11 mouse cellular contexts compared by ENCODE assay signal in the genomic region with DNA sequence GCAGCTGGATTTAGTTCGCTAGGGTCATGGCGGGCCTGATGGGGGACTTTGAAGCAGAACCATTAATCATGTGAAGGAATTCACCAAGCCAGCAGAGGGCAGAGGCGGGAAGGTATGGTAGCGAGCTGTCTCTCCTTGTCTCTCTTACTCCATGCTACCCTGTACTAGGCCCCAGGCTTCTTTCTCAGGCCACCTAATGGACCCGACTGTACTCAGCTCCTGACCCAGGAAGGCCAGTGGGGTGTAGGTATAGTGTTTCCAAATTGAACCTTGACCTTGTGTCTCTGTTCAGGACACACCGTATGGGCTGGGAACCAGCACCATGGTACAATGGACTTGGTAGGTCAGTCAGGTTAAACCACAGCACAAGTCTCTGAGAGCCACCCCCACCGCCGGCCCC.
DNase-seq lines count a peak whose midpoint lies in the region; ATAC-seq and TF ChIP-seq lines count a peak whose summit lies in the region.
"Had no signal": no experiment of that assay in that cellular context is flagged by ENCODE, and none has a peak within 500 bp of the region (broad histone marks: within the 10 kb centered on the region; RNA-seq: fewer than 3 reads in every experiment).

No protein-coding gene starts in this region.

- H3K27ac ChIP-seq in hindbrain, postnatal 0 days, result no peak overlapping the region
- H3K27ac ChIP-seq in hindbrain, embryonic 11.5 days (ENCODE audit: low read depth, low read length), result no peak overlapping the region
- no peak overlapping the region for H3K27ac ChIP-seq in neural tube, embryonic 12.5 days
- H3K27ac ChIP-seq in stomach, embryonic 15.5 days, result no peak overlapping the region
- H3K27ac ChIP-seq: embryonic facial prominence, embryonic 13.5 days; macrophage had no signal

- TF ChIP-seq CTCF in hindbrain, postnatal 0 days (IDR thresholded peaks at IDR 0.05; ENCODE audit: low read depth), result peak; percentile 26

- no peaks in the 10 kb centered on the region for H3K4me1 ChIP-seq in hindbrain, postnatal 0 days (ENCODE audit: insufficient read depth, low read length)
- H3K4me1 ChIP-seq in hindbrain, embryonic 11.5 days (replicated peaks; ENCODE audit: control insufficient read depth, insufficient read depth, low read length), result no peaks in the 10 kb centered on the region
- peaks cover 22% of the 10 kb centered on the region for H3K4me1 ChIP-seq in neural tube, embryonic 12.5 days
- H3K4me1 ChIP-seq in stomach, embryonic 15.5 days, result peaks cover 10% of the 10 kb centered on the region; the same call in 1 of the 2 replicates

- no peak overlapping the region for H3K9ac ChIP-seq in hindbrain, postnatal 0 days (replicated peaks; ENCODE audit: low read length)
- no peak overlapping the region for H3K9ac ChIP-seq in hindbrain, embryonic 11.5 days (ENCODE audit: low read depth, low read length)
- no peak overlapping the region for H3K9ac ChIP-seq in neural tube, embryonic 12.5 days
- H3K9ac ChIP-seq in stomach, embryonic 15.5 days, result no peak overlapping the region
- H3K9ac ChIP-seq: embryonic facial prominence, embryonic 13.5 days had no signal

- no peak overlapping the region for H3K4me3 ChIP-seq in hindbrain, postnatal 0 days (ENCODE audit: low read length)
- no peak overlapping the region for H3K4me3 ChIP-seq in hindbrain, embryonic 11.5 days (ENCODE audit: low read depth, low read length)
- no peak overlapping the region for H3K4me3 ChIP-seq in neural tube, embryonic 12.5 days
- H3K4me3 ChIP-seq in stomach, embryonic 15.5 days (replicated peaks), result no peak overlapping the region
- H3K4me3 ChIP-seq: embryonic facial prominence, embryonic 13.5 days had no signal

- ATAC-seq in hindbrain, postnatal 0 days, result peak; percentile 48; the same call in 1 of the 2 replicates
- ATAC-seq in hindbrain, embryonic 11.5 days (ENCODE audit: low FRiP score), result no peak
- 0 out of 2 replicates have a peak, but pooled peaks have one; percentile 21 for ATAC-seq in neural tube, embryonic 12.5 days (ENCODE audit: low FRiP score, low read depth)
- 0 out of 2 replicates have a peak, but pooled peaks have one; percentile 14 for ATAC-seq in stomach, embryonic 15.5 days (ENCODE audit: insufficient read depth, low FRiP score, low read depth)

- peak; percentile 23 for DNase-seq in embryo, embryonic 10 days (ENCODE audit: low spot score)
- no peak for DNase-seq in embryo, embryonic 10.5 days (ENCODE audit: low spot score)
- DNase-seq in hindbrain, postnatal 0 days (ENCODE audit: low spot score), result no peak
- no peak for DNase-seq in hindbrain, embryonic 11.5 days (ENCODE audit: low spot score)
- no peak for DNase-seq in neural tube, embryonic 10.5 days (ENCODE audit: extremely low spot score, low spot score)
- DNase-seq in MN1 (ENCODE audit: low spot score), result no peak
- DNase-seq: kidney, postnatal 10 days had no signal

- H3K4me2 ChIP-seq in hindbrain, postnatal 0 days (ENCODE audit: low read depth, low read length), result no peak overlapping the region
- no peak overlapping the region for H3K4me2 ChIP-seq in hindbrain, embryonic 11.5 days (replicated peaks; ENCODE audit: low read depth, low read length)
- no peak overlapping the region for H3K4me2 ChIP-seq in neural tube, embryonic 12.5 days (replicated peaks)
- no peak overlapping the region for H3K4me2 ChIP-seq in stomach, embryonic 15.5 days

- 71% methylated on average over 8 of the region's 8 CpGs for WGBS in hindbrain, postnatal 0 days
- 63% methylated on average over 8 of the region's 8 CpGs for WGBS in hindbrain, embryonic 11.5 days
- whole genome bisulfite sequencing in neural tube, embryonic 12.5 days, result 54% methylated on average over 8 of the region's 8 CpGs
- WGBS in stomach, embryonic 15.5 days, result 49% methylated on average over 8 of the region's 8 CpGs

- H3K9me3 ChIP-seq in hindbrain, postnatal 0 days (ENCODE audit: low read length), result no peaks in the 10 kb centered on the region
- no peaks in the 10 kb centered on the region for H3K9me3 ChIP-seq in hindbrain, embryonic 11.5 days (ENCODE audit: control insufficient read depth, low read length)
- H3K9me3 ChIP-seq in neural tube, embryonic 12.5 days, result no peaks in the 10 kb centered on the region
- no peaks in the 10 kb centered on the region for H3K9me3 ChIP-seq in stomach, embryonic 15.5 days
- H3K9me3 ChIP-seq: embryonic facial prominence, embryonic 13.5 days had no signal

- H3K36me3 ChIP-seq in hindbrain, postnatal 0 days (ENCODE audit: insufficient read depth, low read length), result no peaks in the 10 kb centered on the region
- H3K36me3 ChIP-seq in hindbrain, embryonic 11.5 days (ENCODE audit: control insufficient read depth, insufficient read depth, low read length), result no peaks in the 10 kb centered on the region
- H3K36me3 ChIP-seq in neural tube, embryonic 12.5 days, result no peaks in the 10 kb centered on the region
- no peaks in the 10 kb centered on the region for H3K36me3 ChIP-seq in stomach, embryonic 15.5 days
- H3K36me3 ChIP-seq: embryonic facial prominence, embryonic 13.5 days had no signal

- no peaks in the 10 kb centered on the region for H3K27me3 ChIP-seq in hindbrain, postnatal 0 days (ENCODE audit: insufficient read depth, low read length)
- H3K27me3 ChIP-seq in hindbrain, embryonic 11.5 days (ENCODE audit: control insufficient read depth, insufficient read depth, low read length), result no peaks in the 10 kb centered on the region
- no peaks in the 10 kb centered on the region for H3K27me3 ChIP-seq in neural tube, embryonic 12.5 days (replicated peaks)
- H3K27me3 ChIP-seq in stomach, embryonic 15.5 days (replicated peaks), result no peaks in the 10 kb centered on the region
- H3K27me3 ChIP-seq: embryonic facial prominence, embryonic 13.5 days had no signal
